Mouse (Mus musculus) kidney, adult 2 months (tissue): ENCODE measurements around the gene Ric8b.
A peak's percentile ranks its signal among the peaks of the same experiment; 100 is the strongest.

ENCODE experiments used
- CTCF ChIP-seq: fragments of 200-500 bp; conservative IDR thresholded peaks from 2 replicates; pipeline ENCODE4 v1.5.1; 2011; ENCODE audit warnings: low read depth, mild to moderate bottlenecking, control low read depth, low read length, moderate library complexity, mixed read lengths; ENCODE audit not compliant: insufficient read depth, insufficient read length
- POLR2A ChIP-seq: fragments of 200-500 bp; IDR thresholded peaks from one replicate; pipeline ENCODE4 v1.6.1; 2011; ENCODE audit warnings: low read depth, low read length, control low read depth

DNA sequence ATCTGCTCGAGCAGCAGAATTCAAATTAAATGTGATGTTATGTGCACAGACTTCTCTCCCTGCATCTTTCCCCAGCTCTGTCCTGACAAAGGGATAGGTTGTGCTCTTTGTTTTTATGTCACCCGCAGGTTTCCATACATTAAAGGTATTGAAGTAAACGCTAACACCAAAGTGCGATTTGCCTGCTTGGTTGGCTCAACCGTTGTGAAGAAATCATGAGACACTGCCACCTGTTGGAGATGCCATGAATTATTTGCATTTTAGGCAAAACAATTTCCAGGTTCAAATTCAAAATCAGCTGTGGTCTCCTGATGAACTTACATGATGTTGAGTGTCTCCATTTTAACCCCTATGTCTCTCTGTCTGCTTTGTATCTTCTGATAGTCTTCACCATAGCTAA, 129.2 kb downstream of the Ric8b start:
- TF ChIP-seq POLR2A (no peak), CTCF (peak; percentile 66)
